Mouse (Mus musculus) layer of hippocampus, postnatal 14 days (tissue): ENCODE measurements around the gene Zfp740. TPM values are rescaled to one million over a fixed set of nuclear protein-coding genes. Genes with fewer than 3 reads are reported as not detected.
A peak's percentile ranks its signal among the peaks of the same experiment; 100 is the strongest.

Experiments used
- DNase-seq, 2 experiments: peaks; one replicate each; pipeline ENCODE4 v3.0.0; 2021 to 2022; ENCODE audit warnings: low spot score in 2 of 2, mixed read lengths in 1 of 2
- total RNA-seq, 2 experiments: library from RNA; stranded (reverse); gene quantifications; 2 replicates each; pipeline ENCODE4 v1.2.3; 2021

Gene Zfp740
- total RNA-seq, 2 experiments from 2014 or later = 69.8 to 76.3 TPM

GRCm38 (mm10) chr15:102247252-102248130 lies 44.4 kb downstream of the Zfp740 start:
- DNase-seq = peak; percentile 48 to 50

DNA sequence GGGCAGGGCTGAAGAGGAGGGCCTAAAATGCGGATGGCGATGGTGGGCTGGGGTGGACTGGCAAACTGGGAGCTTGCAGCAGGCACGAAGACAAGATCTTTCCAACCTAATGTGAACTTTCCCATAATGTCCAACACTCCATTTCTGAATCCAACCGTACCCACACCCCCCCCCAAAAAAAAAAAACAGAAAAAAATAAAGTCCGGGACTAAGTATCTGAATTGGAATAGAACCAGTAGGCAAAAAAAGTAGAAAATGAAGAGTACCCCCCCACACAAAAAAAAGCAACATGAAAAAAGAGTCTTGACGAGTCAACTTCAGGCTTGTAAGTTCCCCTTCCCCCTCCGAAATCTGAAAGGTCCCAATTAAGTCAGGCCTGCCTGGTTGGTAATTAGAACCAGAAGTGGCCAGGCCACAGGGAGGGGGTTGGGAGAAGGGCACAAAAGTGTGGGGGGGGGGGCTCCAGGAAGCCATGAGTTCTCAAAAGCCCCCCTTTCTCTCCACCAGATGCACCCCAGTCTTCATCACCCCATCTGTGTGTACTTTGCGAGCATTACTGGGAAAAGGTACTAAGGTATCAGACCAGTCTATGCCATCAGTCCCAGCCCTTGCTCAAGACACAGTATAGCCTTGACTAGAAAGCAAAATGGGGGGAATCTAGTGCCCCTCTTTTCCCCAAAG lies 45.2 kb downstream of the Zfp740 start:
- no peak for DNase-seq

DNA sequence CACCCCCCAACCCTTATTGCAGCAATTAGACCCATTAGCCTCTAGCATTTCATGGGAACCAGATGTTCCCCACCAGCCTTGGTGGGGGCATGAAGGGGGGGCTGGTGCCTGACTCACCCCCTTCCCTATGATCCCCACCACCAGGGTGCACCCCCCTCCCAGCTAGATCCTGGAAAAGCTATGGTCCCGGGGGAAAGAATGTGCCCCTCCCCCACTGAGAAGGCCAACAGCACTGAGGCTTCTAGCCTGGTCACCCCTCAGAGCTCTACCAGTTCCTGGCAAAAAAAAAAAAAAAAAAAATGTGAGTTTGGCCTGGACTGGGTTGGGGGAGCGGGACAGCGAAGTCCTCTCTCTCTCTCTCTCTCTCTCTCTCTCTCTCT lies 45.8 kb downstream of the Zfp740 start:
- no peak for DNase-seq

- DNase-seq = no peak
Observed at GRCm38 (mm10) chr15:102249251-102249691, 46.2 kb downstream of the Zfp740 start.

DNA sequence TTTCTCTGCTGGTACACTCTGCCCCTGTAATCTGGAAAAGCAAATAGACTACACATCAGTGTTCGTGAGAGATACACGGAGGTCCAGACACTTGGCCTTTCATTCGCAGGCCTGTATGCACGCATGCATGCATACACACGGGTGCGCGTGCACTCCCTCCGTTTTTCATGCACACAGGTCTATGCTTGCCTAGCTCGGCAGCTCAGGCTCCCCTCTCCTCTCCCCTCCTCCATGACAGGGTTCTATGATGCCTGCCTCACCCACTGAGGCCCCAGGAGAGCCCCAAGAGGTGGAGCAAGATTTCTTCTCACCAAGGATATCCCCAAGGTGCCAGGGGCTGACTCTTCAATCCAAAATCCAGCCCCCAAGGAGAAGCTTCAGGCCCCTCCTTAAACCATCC lies 46.9 kb downstream of the Zfp740 start:
- no peak for DNase-seq

- DNase-seq = no peak
Observed at GRCm38 (mm10) chr15:102250521-102250920, 47.5 kb downstream of the Zfp740 start.

DNA sequence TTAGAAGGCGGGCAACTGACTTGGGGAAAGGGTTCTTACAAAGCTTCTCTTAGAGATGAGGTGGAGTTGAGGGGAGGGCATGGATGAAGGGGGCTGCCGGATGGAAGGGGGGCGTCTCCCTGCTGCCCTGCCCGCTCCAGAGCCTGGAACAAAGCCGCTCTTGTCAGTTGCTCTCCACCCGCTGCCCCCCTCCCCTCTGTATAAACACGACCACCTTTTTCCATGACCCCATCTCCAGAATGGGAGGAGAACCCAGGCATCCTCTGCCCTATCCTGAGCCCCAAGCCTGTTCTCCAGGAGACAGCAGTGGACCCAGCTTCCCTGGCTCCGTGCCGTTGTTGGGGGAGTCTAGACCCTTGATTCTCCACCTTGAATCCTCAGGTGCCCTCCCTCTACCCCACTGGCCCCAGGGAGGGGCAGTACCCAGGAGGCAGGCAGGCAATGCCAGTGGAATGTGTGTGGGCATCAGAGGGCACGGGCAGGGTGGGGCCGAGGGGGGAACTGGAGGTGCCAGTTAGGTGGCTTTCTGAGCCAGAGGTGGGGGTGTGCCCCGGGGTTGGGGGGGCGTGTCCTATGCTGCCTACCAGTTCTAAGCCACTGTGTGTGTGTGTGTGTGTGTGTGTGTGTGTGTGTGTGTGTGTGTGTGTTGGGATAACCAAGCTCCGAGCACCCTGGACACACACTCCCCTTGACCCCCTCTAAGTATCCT lies 52.7 kb downstream of the Zfp740 start:
- DNase-seq = no peak

- DNase-seq = no peak
Observed at GRCm38 (mm10) chr15:102256431-102257201, 53.6 kb downstream of the Zfp740 start.

DNA sequence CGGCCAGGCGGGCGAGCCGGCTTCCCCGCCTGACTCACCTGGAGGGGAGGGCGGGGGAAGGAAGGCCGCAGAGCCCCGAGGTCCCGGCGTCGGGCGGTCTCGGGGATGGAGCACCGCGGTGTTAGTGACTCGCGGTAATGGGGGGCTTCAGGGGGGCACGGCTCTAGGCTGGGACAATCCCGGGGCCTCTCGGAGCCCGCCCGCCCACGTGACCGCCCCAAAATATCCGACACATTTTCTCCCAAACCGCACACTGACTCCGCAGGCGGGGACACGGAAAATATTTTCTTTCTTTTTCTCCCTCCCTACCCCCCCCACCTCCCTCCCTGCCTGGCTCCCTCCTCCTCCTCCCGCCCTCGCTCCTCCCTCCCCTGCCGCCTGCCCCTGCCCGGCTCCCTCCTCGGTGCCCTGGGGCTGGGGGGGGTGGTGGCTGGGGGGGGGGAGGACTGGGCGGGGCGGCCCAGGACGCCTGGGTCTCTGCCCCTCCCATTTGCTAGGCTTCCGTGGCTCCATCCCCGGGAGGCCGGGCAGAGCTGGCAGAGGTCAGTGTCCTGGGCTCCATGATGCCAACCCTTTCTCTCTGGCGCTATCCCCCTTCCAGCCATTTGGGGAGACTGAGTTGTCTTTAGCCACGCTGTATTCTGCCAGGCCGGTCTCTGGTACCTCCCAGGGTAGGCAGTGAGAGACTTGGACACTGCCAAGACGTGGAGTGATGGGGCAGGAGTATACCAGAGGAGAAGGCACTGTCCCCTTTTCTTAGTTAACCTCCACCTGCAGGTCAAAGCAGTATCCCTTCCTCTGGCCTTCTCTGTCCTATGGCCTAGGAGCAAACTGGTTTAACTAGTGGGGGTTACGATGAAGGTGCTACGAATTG lies 54.4 kb downstream of the Zfp740 start, which contains the start of gene Rarg:
TSS of gene Rarg (minus strand) at position 316 of the 874 bp plus-strand sequence.
- DNase-seq = no peak

- DNase-seq = no peak
Observed at GRCm38 (mm10) chr15:102258076-102258470, 55.0 kb downstream of the Zfp740 start.

DNA sequence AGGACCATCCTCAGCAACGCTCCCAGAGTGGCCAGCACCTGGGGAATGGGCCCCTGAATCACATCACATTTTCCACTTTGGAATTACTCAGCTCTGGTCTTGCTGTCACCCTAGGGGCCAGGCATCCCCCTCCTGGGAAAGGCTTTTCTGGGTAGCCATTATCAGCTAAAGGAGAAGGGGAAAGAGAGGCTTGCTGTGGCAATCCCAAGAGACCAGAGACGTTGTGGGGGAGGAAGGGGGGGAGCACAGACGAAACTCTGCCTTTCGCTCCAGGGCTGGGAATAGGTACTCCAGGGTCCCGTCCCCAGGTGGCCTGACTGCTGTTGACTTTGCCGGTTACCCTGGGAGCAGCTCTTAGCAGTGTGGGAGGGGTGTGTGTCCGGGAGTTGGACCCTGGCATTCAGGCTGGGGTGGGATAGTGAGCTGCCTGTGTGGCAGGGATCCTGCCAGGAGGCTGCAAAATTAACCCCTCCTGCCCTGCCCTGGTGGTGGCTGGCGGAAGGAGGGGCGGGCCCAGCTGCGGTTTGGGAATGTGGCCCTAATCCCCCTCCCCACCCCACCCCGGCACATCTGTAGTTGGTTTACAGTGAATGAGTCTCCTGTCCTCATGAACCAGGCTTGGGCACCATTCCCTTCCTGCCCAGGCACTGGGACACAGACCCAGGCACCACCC lies 55.7 kb downstream of the Zfp740 start:
- no peak for DNase-seq

DNA sequence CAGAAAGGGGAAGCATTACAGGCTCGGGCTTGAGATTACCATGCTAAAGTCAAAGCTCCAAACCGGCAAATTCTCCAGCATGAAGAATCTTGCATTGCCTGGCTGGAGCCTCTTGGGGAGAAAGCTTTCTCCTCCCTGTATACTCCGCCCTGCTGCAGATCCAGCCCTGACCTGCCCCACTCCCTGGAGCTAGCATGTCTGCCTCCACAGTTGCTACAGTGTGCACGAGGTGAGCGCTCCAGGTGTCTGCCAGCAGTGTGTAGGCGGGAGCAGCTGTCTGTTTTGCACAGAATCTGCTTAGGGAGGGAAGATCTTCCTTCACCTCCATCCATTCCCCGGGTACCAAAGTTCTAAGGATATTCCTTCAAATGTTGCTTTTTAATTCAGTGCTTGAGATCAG lies 59.5 kb downstream of the Zfp740 start:
- no peak for DNase-seq

- no peak for DNase-seq
Observed at GRCm38 (mm10) chr15:102263037-102263436, 60.0 kb downstream of the Zfp740 start.

Other genes starting within 250 kb of the Zfp740 start
- not detected for gene Krt78, start 249.0 kb upstream of the Zfp740 start, total RNA-seq
- 1 to 10 TPM in 1 of 2 experiments, under 1 TPM in 1; 0.31 to 1.6 TPM for gene Krt8, start 198.8 kb upstream of the Zfp740 start, total RNA-seq
- 1 to 10 TPM in 1 of 2 experiments, under 1 TPM in 1; 0.45 to 3.4 TPM for gene Krt18, start 175.1 kb upstream of the Zfp740 start, total RNA-seq
- 100 to 1,000 TPM; 179 to 184 TPM for gene Eif4b, start 129.5 kb upstream of the Zfp740 start, total RNA-seq
- gene Tns2, start 102.8 kb upstream of the Zfp740 start, total RNA-seq = 10 to 100 TPM; 10.0 to 15.8 TPM
- 100 to 1,000 TPM; 163 to 164 TPM for gene Spryd3, start 67.0 kb upstream of the Zfp740 start, total RNA-seq
- gene Igfbp6, start 58.9 kb upstream of the Zfp740 start, total RNA-seq = 1 to 10 TPM; 3.0 to 4.0 TPM
- not detected for gene Soat2, start 52.7 kb upstream of the Zfp740 start, total RNA-seq
- 10 to 100 TPM; 40.5 to 42.4 TPM for gene Csad, start 1.5 kb downstream of the Zfp740 start, total RNA-seq
- 1 to 10 TPM; 2.1 to 4.2 TPM for gene Itgb7, start 28.7 kb downstream of the Zfp740 start, total RNA-seq
- 10 to 100 TPM in 1 of 2 experiments, 1 to 10 TPM in 1; 8.8 to 11.2 TPM for gene Rarg, start 54.3 kb downstream of the Zfp740 start, total RNA-seq
- not detected for gene Gm9918, start 67.3 kb downstream of the Zfp740 start, total RNA-seq
- gene Mfsd5, start 76.2 kb downstream of the Zfp740 start, total RNA-seq = 10 to 100 TPM; 34.1 to 36.0 TPM
- 1 to 10 TPM; 1.6 to 1.7 TPM for gene Espl1, start 93.0 kb downstream of the Zfp740 start, total RNA-seq
- 100 to 1,000 TPM; 317 to 334 TPM for gene Pfdn5, start 122.9 kb downstream of the Zfp740 start, total RNA-seq
- 10 to 100 TPM; 51.8 to 61.3 TPM for gene Myg1, start 128.5 kb downstream of the Zfp740 start, total RNA-seq
- gene Aaas, start 147.5 kb downstream of the Zfp740 start, total RNA-seq = 10 to 100 TPM; 25.5 to 27.7 TPM
- gene Sp7, start 163.9 kb downstream of the Zfp740 start, total RNA-seq = under 1 TPM; 0.69 to 0.90 TPM
- 10 to 100 TPM; 22.9 to 28.3 TPM for gene Sp1, start 202.9 kb downstream of the Zfp740 start, total RNA-seq
- gene Amhr2, start 242.1 kb downstream of the Zfp740 start, total RNA-seq = under 1 TPM; 0.52 to 0.71 TPM